Mouse (Mus musculus): Measurements from ENCODE around the gene Chrd.

- TF ChIP-seq POLR2A (IDR thresholded peaks at IDR 0.05; ENCODE audit: borderline replicate concordance, control insufficient read depth, low read depth, low read length) (no peak), CTCF (IDR thresholded peaks at IDR 0.05; ENCODE audit: control insufficient read depth, insufficient read depth, low read length) (no peak)
Observed at GRCm38 (mm10) chr16:20757385-20757784, 24.5 kb downstream of the Chrd start.
